Mouse (Mus musculus) testis, adult 2 months (tissue): Measurements from ENCODE around the gene Ticam1.

ENCODE experiments used
- CTCF ChIP-seq: fragments of 200-500 bp; IDR thresholded peaks from 2 replicates; pipeline ENCODE4 v1.5.1; 2012; ENCODE audit warnings: low read depth, mild to moderate bottlenecking, inconsistent platforms, low read length, moderate library complexity; ENCODE audit not compliant: control insufficient read depth, insufficient read depth, insufficient replicate concordance
- POLR2A ChIP-seq: fragments of 200-500 bp; IDR thresholded peaks from 2 replicates; pipeline ENCODE4 v1.6.1; 2012; ENCODE audit warnings: low read depth, mild to moderate bottlenecking, inconsistent platforms, low read length, moderate library complexity; ENCODE audit not compliant: control insufficient read depth

- TF ChIP-seq CTCF (no peak), POLR2A (no peak)
These were observed 43.2 kb downstream of the Ticam1 start for GRCm38 (mm10) chr17:56233389-56233788.
